Mouse (Mus musculus) liver, postnatal 0 days (tissue): Measurements from ENCODE around the gene 9530053A07Rik.

Source experiments
- CTCF ChIP-seq: sonication (generic); IDR thresholded peaks from 2 replicates; pipeline ENCODE4 v1.5.1; 2016; ENCODE audit warnings: antibody characterized with exemption, low read depth
- EP300 ChIP-seq: IDR thresholded peaks from 2 replicates; pipeline ENCODE4 v1.6.1; 2016; ENCODE audit warnings: antibody characterized with exemption, low read depth, mild to moderate bottlenecking

GRCm38 (mm10) chr7:28186631-28187030 is 57.4 kb downstream of the 9530053A07Rik start:
- no peak for TF ChIP-seq CTCF
- TF ChIP-seq EP300, result no peak
